Mouse (Mus musculus): ENCODE measurements around the gene Raver2.

GRCm38 (mm10) chr4:101179836-101180235, 111.1 kb downstream of the Raver2 start:
- TF ChIP-seq GATA1 (IDR thresholded peaks at IDR 0.05; ENCODE audit: low read length) (no peak), TAL1 (IDR thresholded peaks at IDR 0.05; ENCODE audit: low read length) (no peak)

All from erythroblast, embryonic 14.5 days (primary cell).